Mouse (Mus musculus) intestine, embryonic 15.5 days (tissue): Measurements from ENCODE around the gene Rcn3. TPM values are rescaled to one million over a fixed set of nuclear protein-coding genes. Genes with fewer than 3 reads are reported as not detected.
"Not testable (repeated sequence)": the region's sequence is repeated elsewhere in the genome, so short reads cannot be mapped to it uniquely, and the experiment has no call there.

Experiments used
- ATAC-seq: fragments of 200-750 bp; cut with Nextera tagmentation; 2 replicates; pipeline ENCODE4 v1.8.0; 2017; ENCODE audit warnings: moderate TSS enrichment, moderate library complexity
- H3K27ac ChIP-seq: fragments of 300-500 bp; sonication (generic); 2 replicates; pipeline ENCODE4 v1.5.1; 2015; ENCODE audit warnings: mild to moderate bottlenecking, inconsistent platforms
- H3K27me3 ChIP-seq: fragments of 300-500 bp; sonication (generic); replicated peaks from 2 replicates; pipeline ENCODE4 v1.6.1; 2015; ENCODE audit warnings: inconsistent platforms
- H3K36me3 ChIP-seq: fragments of 300-500 bp; sonication (generic); 2 replicates; pipeline ENCODE4 v1.6.1; 2015; ENCODE audit warnings: inconsistent platforms
- H3K4me1 ChIP-seq: fragments of 300-500 bp; sonication (generic); replicated peaks from 2 replicates; pipeline ENCODE4 v1.6.1; 2015; ENCODE audit warnings: inconsistent platforms
- H3K4me2 ChIP-seq: fragments of 300-500 bp; sonication (generic); replicated peaks from 2 replicates; pipeline ENCODE4 v1.6.1; 2015; ENCODE audit warnings: mild to moderate bottlenecking, inconsistent platforms
- H3K4me3 ChIP-seq: fragments of 300-500 bp; sonication (generic); replicated peaks from 2 replicates; pipeline ENCODE4 v1.5.1; 2015; ENCODE audit warnings: inconsistent platforms
- H3K9ac ChIP-seq: fragments of 300-500 bp; sonication (generic); 2 replicates; pipeline ENCODE4 v1.6.1; 2015; ENCODE audit warnings: inconsistent platforms
- H3K9me3 ChIP-seq: fragments of 300-500 bp; sonication (generic); 2 replicates; pipeline ENCODE4 v1.6.1; 2016; ENCODE audit warnings: inconsistent platforms
- WGBS: fragments of 180-500 bp; shearing (Covaris S2); methylation state at CpG from one replicate; pipeline ENCODE4 v1.1.7; 2015; 5-methylcytosine and 5-hydroxymethylcytosine counted together
- polyA plus RNA-seq: library from polyadenylated mRNA; unstranded; fragments of >200 nt; fragmentation: Nextera tagmentation; extraction: Ambion mirVana; gene quantifications from 2 replicates; pipeline ENCODE4 v1.2.1, GENCODE M21; 2015

Rcn3 gene
- polyA plus RNA-seq, 1 experiment from 2014 or later: 265 TPM

DNA sequence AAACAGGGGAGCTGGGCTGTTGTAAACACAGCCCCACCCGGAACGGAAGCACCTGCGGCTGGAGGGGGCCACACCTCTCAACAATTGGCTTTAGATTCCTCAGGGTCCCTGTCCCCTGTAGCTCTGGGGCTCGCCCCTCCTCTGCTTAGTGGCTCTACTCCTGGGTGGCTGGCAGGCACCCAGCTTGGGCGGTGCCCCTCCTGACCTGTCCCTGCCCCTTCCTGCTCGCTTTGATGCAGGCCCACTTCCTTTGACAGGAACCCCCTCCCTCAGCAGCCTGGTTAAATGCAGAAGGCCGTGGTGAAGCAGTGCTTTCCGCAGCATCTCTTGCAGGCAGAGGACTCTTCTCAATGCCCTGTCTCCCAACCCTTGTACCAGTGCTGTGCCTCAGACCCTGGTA lies 29.4 kb upstream of the Rcn3 start:
- no peak overlapping the region for H3K4me3 ChIP-seq

DNA sequence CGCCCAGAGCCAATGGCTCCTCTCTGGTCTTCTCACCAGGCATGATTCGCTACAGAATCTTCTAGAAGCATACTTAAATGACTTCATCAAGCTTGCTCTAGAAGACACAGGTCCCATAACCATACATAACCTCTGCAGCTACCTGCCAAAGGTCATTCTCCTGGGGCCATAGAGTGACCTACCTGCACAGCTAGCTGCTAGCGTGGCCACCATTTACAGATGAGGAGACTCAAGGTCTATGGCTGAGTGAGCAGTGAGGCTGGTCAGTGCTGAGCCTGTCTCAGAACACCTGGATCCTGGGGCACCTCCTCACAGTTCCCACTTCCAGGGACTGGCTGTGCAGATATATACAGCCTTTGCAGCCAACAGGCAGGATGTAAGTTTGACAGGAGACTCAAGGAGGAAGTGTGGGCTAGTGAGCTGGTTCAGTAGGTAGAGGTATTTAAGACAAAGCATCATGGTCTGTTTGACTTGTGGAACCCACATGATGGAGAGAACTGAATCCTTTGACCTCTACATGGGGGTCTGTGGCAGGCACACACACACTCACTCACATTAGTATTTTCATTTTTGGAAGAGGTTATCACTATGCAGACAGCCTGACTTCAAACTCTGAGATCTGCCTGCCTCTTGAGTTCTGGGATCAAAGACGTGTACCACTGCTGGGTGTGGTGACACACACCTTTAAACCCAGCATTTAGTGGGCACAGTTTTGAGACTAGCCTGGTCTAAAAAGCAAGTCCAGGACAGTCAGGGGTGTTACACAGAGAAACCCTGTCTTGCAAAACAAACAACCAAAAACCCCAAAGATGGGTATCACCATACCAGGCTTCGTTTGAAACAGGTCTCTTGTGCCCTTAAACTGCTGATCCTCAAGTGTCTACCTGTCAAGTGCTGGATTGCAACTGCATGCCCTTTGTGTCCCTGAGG lies 28.0 kb upstream of the Rcn3 start:
- Histone ChIP-seq H3K27ac (no peak overlapping the region), H3K4me3 (no peak overlapping the region), H3K9me3 (no peaks in the 10 kb centered on the region), H3K36me3 (peaks cover 32% of the 10 kb centered on the region), H3K4me1 (peaks cover 25% of the 10 kb centered on the region), H3K27me3 (no peaks in the 10 kb centered on the region), H3K4me2 (no peak overlapping the region), H3K9ac (no peak overlapping the region)
- ATAC-seq: no peak
- 76% methylated on average over 5 of the region's 5 CpGs for WGBS

More for the DNA sequence above, 29.4 kb upstream of the Rcn3 start:
- Histone ChIP-seq H3K27ac (peak overlapping the region; percentile 23; the same call in 1 of the 2 replicates), H3K36me3 (peaks cover 45% of the 10 kb centered on the region), H3K27me3 (no peaks in the 10 kb centered on the region), H3K9ac (peak overlapping the region; percentile 31), H3K4me2 (peak overlapping the region; percentile 74), H3K4me1 (peaks cover 33% of the 10 kb centered on the region), H3K9me3 (no peaks in the 10 kb centered on the region)
- 47% methylated on average over 8 of the region's 8 CpGs for WGBS
- ATAC-seq: no peak

DNA sequence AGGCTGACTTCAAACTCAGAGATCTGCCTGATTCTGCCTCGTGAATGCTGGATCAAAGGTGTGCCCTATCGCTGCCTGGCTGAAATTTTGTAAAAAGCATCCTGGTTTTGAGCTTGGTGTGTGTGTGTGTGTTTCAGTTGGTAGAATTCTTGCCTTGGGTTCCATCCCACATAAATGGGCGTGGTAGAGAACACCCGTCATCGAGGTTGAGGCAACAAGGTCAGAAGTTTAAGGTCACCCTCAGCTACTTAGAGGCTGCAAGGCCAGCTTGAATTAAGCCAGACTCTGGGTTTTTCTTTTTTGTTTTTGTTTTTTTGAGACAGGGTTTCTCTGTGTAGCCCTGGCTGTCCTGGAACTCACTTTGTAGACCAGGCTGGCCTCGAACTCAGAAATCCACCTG lies 26.3 kb upstream of the Rcn3 start:
- Histone ChIP-seq H3K4me1 (peaks cover 25% of the 10 kb centered on the region), H3K4me3 (no peak overlapping the region), H3K27me3 (no peaks in the 10 kb centered on the region), H3K4me2 (no peak overlapping the region), H3K9ac (no peak overlapping the region), H3K27ac (0 out of 2 replicates have a peak overlapping the region, but pooled peaks have one; percentile 17), H3K36me3 (peaks cover 32% of the 10 kb centered on the region), H3K9me3 (no peaks in the 10 kb centered on the region)
- no peak for ATAC-seq
- 83% methylated on average over 6 of the region's 6 CpGs for WGBS

DNA sequence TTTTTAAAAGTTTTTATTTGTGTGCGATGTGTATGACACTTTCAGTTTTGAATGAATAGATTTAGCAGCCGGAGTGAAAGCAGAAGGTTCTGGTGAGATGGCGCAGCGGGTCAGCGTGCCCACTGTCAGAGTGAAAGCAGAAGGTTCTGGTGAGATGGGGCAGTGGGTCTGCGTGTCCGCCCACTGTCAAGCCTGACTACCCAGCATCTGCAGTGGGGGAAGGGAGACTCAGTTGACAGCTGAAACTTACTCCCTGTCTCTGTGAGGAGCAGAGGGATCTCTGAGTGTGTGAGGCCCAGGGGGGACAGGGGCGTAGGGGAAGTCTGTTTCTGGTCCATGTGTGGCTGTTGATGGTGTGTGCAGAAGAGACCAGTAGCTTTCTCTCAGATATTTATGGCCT lies 25.5 kb upstream of the Rcn3 start:
- no peaks in the 10 kb centered on the region for H3K9me3 ChIP-seq
- no peak for ATAC-seq
- H3K27ac ChIP-seq: 0 out of 2 replicates have a peak overlapping the region, but pooled peaks have one; percentile 17
- peaks cover 18% of the 10 kb centered on the region for H3K4me1 ChIP-seq
- no peaks in the 10 kb centered on the region for H3K27me3 ChIP-seq
- 71% methylated on average over 8 of the region's 8 CpGs for WGBS
- peaks cover 31% of the 10 kb centered on the region for H3K36me3 ChIP-seq
- no peak overlapping the region for H3K4me2 ChIP-seq
- no peak overlapping the region for H3K4me3 ChIP-seq
- no peak overlapping the region for H3K9ac ChIP-seq

DNA sequence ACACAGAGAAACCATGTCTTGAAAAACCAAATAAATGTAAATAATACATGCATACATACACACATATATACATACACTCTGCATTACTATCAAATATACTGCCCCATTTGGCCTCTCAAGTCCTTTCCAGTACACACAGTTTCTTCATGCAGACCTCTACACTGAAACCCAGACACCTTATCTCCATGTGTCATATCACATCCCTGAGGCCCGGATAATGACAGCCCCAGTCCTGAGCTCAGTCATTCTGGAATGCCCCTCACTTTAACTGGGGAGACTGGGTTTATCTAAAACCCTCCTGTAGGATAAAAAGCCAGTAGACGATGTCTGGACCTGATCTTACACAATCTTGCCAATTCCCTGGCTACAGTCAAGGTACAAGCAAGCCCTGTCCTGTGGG lies 21.5 kb upstream of the Rcn3 start:
- H3K36me3 ChIP-seq: no peaks in the 10 kb centered on the region
- peak overlapping the region; percentile 58; the same call in 1 of the 2 replicates for H3K27ac ChIP-seq
- peak; percentile 48; the same call in 1 of the 2 replicates for ATAC-seq
- 0 out of 2 replicates have a peak, but pooled peaks cover 6% of the 10 kb centered on the region for H3K4me1 ChIP-seq
- H3K9me3 ChIP-seq: no peaks in the 10 kb centered on the region
- WGBS: 65% methylated on average over 2 of the region's 2 CpGs
- H3K9ac ChIP-seq: no peak overlapping the region
- no peak overlapping the region for H3K4me2 ChIP-seq
- H3K4me3 ChIP-seq: no peak overlapping the region
- H3K27me3 ChIP-seq: no peaks in the 10 kb centered on the region

DNA sequence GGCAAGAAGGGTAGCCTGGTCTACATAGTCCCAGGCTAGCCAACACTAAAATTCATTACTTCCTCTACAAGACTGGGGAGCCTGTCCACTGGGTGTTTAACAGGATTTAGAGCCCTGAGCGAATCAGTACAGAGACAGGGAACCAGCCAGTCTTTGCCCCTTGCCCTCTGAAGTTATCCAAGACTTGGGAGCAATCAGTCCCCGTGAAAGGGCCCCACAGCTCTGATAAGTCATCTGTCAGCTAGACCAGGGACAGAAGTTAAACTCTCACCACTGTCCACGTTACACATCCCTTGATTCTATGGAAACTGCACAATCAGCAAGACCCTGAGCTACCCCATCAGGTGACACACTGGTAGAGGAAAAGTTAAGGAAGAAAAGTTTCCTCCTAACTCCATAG lies 20.5 kb upstream of the Rcn3 start:
- no peaks in the 10 kb centered on the region for H3K36me3 ChIP-seq

DNA sequence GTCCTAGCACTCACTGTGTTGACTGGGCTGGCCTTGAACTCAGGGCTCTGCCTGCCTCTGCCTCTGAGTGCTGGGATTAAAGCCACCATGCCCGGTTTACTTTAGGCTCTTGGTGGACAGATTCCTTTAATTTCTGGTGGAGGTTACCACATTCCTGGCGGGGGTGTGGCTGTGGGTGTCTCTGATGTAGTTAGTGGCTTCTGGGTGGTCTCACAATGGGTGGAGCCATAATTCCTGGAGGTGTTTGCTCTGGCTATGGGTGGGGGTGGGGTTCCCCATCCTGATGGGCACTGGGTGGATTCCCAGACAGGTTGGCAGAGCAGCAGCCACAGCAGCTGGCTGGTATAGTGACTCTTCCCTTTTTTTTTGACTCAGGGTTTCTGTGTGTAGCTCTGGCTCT lies 19.9 kb upstream of the Rcn3 start:
- no peaks in the 10 kb centered on the region for H3K9me3 ChIP-seq
- WGBS: 43% methylated on average over 2 of the region's 2 CpGs
- H3K27me3 ChIP-seq: no peaks in the 10 kb centered on the region
- H3K4me1 ChIP-seq: 0 out of 2 replicates have a peak, but pooled peaks cover 3% of the 10 kb centered on the region
- ATAC-seq: no peak
- H3K4me3 ChIP-seq: no peak overlapping the region
- H3K4me2 ChIP-seq: no peak overlapping the region
- H3K9ac ChIP-seq: no peak overlapping the region
- H3K36me3 ChIP-seq: no peaks in the 10 kb centered on the region
- H3K27ac ChIP-seq: no peak overlapping the region

More for the DNA sequence above, 20.5 kb upstream of the Rcn3 start:
- 27% methylated on average over 3 of the region's 3 CpGs for WGBS
- Histone ChIP-seq H3K27ac (no peak overlapping the region), H3K4me1 (0 out of 2 replicates have a peak, but pooled peaks cover 4% of the 10 kb centered on the region), H3K9me3 (no peaks in the 10 kb centered on the region), H3K4me2 (no peak overlapping the region), H3K4me3 (no peak overlapping the region), H3K27me3 (no peaks in the 10 kb centered on the region), H3K9ac (no peak overlapping the region)
- peak; percentile 86 for ATAC-seq

DNA sequence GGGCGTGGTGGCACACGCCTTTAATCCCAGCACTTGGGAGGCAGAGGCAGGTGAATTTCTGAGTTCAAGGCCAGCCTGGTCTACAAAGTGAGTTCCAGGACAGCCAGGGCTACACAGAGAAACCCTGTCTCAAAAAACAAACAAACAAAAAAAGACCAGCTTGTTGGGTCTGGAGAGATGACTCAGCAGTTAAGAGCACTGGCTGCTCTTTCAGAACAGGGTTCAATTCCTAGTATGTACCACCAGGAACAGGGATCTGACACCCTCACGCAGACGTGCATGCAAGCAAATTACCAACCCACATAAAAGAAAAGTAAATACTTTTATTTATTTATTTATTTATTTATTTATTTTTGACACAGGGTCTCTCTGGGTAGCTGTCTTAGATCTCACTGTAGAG lies 18.1 kb upstream of the Rcn3 start:
- not testable (repeated sequence) for H3K4me3 ChIP-seq, H3K36me3 ChIP-seq, ATAC-seq, H3K27me3 ChIP-seq, H3K9ac ChIP-seq, H3K9me3 ChIP-seq, H3K4me2 ChIP-seq, H3K27ac ChIP-seq
- WGBS: 90% methylated on average over 4 of the region's 4 CpGs
- H3K4me1 ChIP-seq: peaks cover 12% of the 10 kb centered on the region; the same call in 1 of the 2 replicates

DNA sequence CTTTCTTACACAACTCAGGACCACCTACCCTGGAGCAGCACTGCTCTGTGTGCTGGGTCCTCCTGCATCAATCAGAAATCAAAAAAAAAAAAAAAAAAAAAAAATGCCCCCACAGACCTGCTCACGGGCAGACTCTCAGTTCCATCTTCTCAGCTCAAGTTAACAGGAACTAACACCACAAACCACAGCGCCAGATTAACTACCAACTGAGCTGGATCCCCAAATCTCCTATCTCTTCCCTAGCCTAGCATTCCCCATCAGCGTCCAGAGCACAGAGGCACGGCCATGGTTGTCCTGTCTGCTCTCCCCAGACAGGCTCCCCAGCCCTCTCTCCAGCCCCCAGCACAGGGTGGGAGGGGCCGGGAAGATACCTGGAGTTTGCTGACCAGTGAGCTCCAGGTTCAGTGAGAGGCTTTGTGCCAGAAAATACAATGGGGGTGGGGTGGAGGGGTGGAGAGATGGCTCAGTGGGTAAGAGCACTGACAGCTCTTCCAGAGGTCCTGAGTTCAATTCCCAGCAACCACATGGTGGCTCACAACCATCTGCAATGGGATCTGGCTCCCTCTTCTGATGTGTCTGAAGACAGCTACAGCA lies 15.1 kb upstream of the Rcn3 start:
- H3K36me3 ChIP-seq: no peaks in the 10 kb centered on the region

DNA sequence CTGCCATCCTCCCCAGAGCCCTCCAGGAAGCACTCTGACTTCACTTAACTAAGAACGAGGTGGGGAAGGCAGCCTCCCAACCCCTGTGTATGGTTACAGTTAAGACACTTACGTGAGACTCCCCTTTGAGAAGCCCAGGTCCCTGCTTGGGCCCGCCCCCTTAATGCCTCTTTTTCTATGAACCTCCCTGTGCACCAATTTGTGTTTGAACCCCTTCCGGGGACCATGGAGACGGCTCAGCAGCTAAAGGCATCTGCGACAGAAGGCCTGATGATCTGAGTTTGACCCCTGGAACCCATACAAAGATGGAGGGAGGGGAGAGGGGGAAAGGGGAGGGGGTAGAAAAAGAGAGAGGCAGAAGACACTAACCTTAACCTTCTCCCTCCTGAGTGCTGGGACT lies 14.4 kb upstream of the Rcn3 start:
- Histone ChIP-seq H3K9me3 (no peaks in the 10 kb centered on the region), H3K27me3 (no peaks in the 10 kb centered on the region), H3K9ac (no peak overlapping the region), H3K4me3 (no peak overlapping the region), H3K36me3 (no peaks in the 10 kb centered on the region), H3K27ac (no peak overlapping the region), H3K4me1 (peaks cover 33% of the 10 kb centered on the region), H3K4me2 (no peak overlapping the region)
- ATAC-seq: no peak
- 56% methylated on average over 6 of the region's 6 CpGs for WGBS

More for the DNA sequence above, 15.1 kb upstream of the Rcn3 start:
- Histone ChIP-seq H3K4me1 (peaks cover 33% of the 10 kb centered on the region), H3K4me2 (no peak overlapping the region), H3K4me3 (no peak overlapping the region), H3K27me3 (no peaks in the 10 kb centered on the region), H3K27ac (no peak overlapping the region), H3K9ac (no peak overlapping the region), H3K9me3 (no peaks in the 10 kb centered on the region)
- ATAC-seq: no peak
- WGBS: 67% methylated on average over 5 of the region's 5 CpGs

DNA sequence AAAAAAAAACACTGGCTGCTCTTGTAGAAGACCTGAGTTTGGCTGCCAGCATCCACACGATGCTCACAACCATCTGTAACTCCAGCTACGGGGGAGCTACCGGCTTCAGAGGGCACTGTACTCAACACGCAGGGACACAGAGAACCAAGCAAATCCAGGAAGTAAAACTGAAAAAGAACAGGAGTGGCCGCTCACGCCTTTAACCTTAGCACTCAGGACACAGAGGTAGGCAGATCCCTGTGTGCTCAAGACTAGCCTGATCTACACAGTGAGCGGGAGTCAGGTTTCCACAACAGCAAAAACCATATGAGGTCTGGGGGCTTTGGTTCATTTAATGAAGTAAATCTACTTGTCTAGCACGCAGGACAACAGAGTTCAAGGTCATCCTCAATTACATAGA lies 13.5 kb upstream of the Rcn3 start:
- peaks cover 33% of the 10 kb centered on the region for H3K4me1 ChIP-seq
- H3K4me3 ChIP-seq: no peak overlapping the region
- no peaks in the 10 kb centered on the region for H3K9me3 ChIP-seq
- H3K9ac ChIP-seq: no peak overlapping the region
- no peaks in the 10 kb centered on the region for H3K27me3 ChIP-seq
- H3K4me2 ChIP-seq: no peak overlapping the region
- no peaks in the 10 kb centered on the region for H3K36me3 ChIP-seq
- H3K27ac ChIP-seq: 0 out of 2 replicates have a peak overlapping the region, but pooled peaks have one; percentile 22
- peak; percentile 58 for ATAC-seq
- 62% methylated on average over 8 of the region's 8 CpGs for WGBS

DNA sequence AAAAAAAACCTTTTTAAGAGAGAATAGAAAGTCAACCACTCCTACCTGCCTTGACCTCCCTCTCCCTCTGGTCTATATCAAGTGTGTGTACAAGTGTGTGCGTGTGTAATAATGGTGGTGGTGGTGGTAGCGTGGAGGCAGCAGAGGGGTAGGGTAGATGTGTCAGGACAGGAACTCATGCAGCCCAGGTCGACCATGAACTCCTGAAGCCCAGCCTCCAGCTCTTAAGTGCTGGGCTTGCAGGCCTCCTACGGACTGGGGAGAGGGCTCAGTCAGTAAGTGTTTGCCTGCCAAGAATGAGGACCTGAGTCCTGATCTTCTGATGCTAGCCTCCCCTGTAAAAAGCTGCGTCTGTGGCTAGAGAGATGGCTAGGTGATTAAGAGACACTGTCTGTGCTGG lies 12.9 kb upstream of the Rcn3 start:
- Histone ChIP-seq H3K36me3 (no peaks in the 10 kb centered on the region), H3K4me1 (peaks cover 33% of the 10 kb centered on the region), H3K9me3 (no peaks in the 10 kb centered on the region), H3K27ac (no peak overlapping the region), H3K4me2 (no peak overlapping the region), H3K27me3 (no peaks in the 10 kb centered on the region), H3K9ac (no peak overlapping the region), H3K4me3 (no peak overlapping the region)
- ATAC-seq: no peak
- 83% methylated on average over 5 of the region's 5 CpGs for WGBS
